8 mouse cellular contexts compared by ENCODE assay signal in genomic region chr7:65902471-65903180, GRCm38 (mm10). TPM values are rescaled to one million over a fixed set of nuclear protein-coding genes. Genes with fewer than 3 reads are reported as not detected.
DNase-seq lines count a peak whose midpoint lies in the region; ATAC-seq and TF ChIP-seq lines count a peak whose summit lies in the region.

No protein-coding gene starts in this region.

- H3K4me3 ChIP-seq in intestine, embryonic 16.5 days (ENCODE audit: low read length), result no peak overlapping the region
- H3K4me3 ChIP-seq in small intestine, adult 2 months (ENCODE audit: low read depth, low read length), result no peak overlapping the region

- intact Hi-C loops in gastrocnemius, postnatal 36 days (cut with DNase I), result no loop called here
- intact Hi-C loops in left cerebral cortex, postnatal 10 days (cut with DNase I), result no loop called here

- TF ChIP-seq CTCF in small intestine, adult 2 months (IDR thresholded peaks at IDR 0.05; ENCODE audit: extremely low read depth, insufficient read length, insufficient replicate concordance, low read depth, low read length), result no peak

- no peak overlapping the region for H3K9ac ChIP-seq in intestine, embryonic 16.5 days (ENCODE audit: low read depth, low read length)

- peak; percentile 85 for ATAC-seq in intestine, embryonic 16.5 days

- H3K4me2 ChIP-seq in intestine, embryonic 16.5 days (ENCODE audit: low read depth, low read length), result 0 out of 2 replicates have a peak overlapping the region, but pooled peaks have one; percentile 7

- peaks cover 6% of the 10 kb centered on the region; the same call in 1 of the 2 replicates for H3K4me1 ChIP-seq in intestine, embryonic 16.5 days (ENCODE audit: control insufficient read depth, insufficient read depth, low read length)
- H3K4me1 ChIP-seq in small intestine, adult 2 months (ENCODE audit: control insufficient read depth, insufficient read depth, insufficient read length, low read length), result peaks cover 3% of the 10 kb centered on the region; the same call in 1 of the 2 replicates

- no peaks in the 10 kb centered on the region for H3K36me3 ChIP-seq in intestine, embryonic 16.5 days (ENCODE audit: control insufficient read depth, insufficient read depth, low read length)
- H3K36me3 ChIP-seq in small intestine, adult 2 months (ENCODE audit: control insufficient read depth, insufficient read depth, low read length), result no peaks in the 10 kb centered on the region

- peak; percentile 80 for DNase-seq in adrenal gland, adult 8-10 months
- peak; percentile 27 to 48 for DNase-seq in cerebellum, postnatal 10 days
- peak; percentile 53 to 57 for DNase-seq in gastrocnemius, postnatal 36 days
- DNase-seq in left cerebral cortex, postnatal 10 days (ENCODE audit: extremely low spot score in 1 of 2, low spot score in 2 of 2), result peak; percentile 38 to 43
- peak; percentile 30 to 73 for DNase-seq in lung, postnatal 4 days
- no peak for DNase-seq in B cell, adult 2 months

- TF ChIP-seq POLR2A in small intestine, adult 2 months (IDR thresholded peaks at IDR 0.05; ENCODE audit: low read depth, low read length), result no peak

- H3K27ac ChIP-seq in intestine, embryonic 16.5 days (ENCODE audit: low read length), result peak overlapping the region; percentile 65
- peak overlapping the region; percentile 37 for H3K27ac ChIP-seq in small intestine, adult 2 months (ENCODE audit: insufficient read depth, low read depth, low read length)

- peaks cover 4% of the 10 kb centered on the region; the same call in 1 of the 2 replicates for H3K27me3 ChIP-seq in intestine, embryonic 16.5 days (replicated peaks; ENCODE audit: control insufficient read depth, insufficient read depth, low read length)
- no peaks in the 10 kb centered on the region for H3K27me3 ChIP-seq in small intestine, adult 2 months (ENCODE audit: control insufficient read depth, insufficient read depth, low read length)

- no peaks in the 10 kb centered on the region for H3K9me3 ChIP-seq in intestine, embryonic 16.5 days (ENCODE audit: control insufficient read depth, low read length)

- WGBS in intestine, embryonic 16.5 days, result 24% methylated on average over 13 of the region's 13 CpGs
- 45% methylated on average over 13 of the region's 13 CpGs for WGBS in small intestine, adult 2 months

RNA-seq across cellular contexts. Expression of gene Pcsk6, which starts 41.1 kb away (rescaled TPM):
- total RNA-seq in adrenal gland, adult 8-10 months (2022), result 10 to 100 TPM; 10.7 to 18.4 (median 14.7) TPM
- 10 to 100 TPM; 19.0 to 19.6 TPM for total RNA-seq in gastrocnemius, postnatal 36 days (2021)
- 2.2 and 2.3 TPM in 2 replicates for polyA plus RNA-seq in intestine, embryonic 16.5 days (2015; fragmentation: Nextera tagmentation; extraction: Ambion mirVana)
- total RNA-seq in left cerebral cortex, postnatal 10 days (2021), result 1 to 10 TPM; 7.6 to 7.7 TPM
- polyA plus RNA-seq in small intestine, adult 2 months (2012; rRNA removed), result 11.6 TPM in 2 replicates

Comparison
In these comparisons a context has a peak if more than half of its experiments do, and no peak if none do; other contexts are left out.
1. DNase-seq: peak in adrenal gland, adult 8-10 months (single experiment), cerebellum, postnatal 10 days (2 of 2), gastrocnemius, postnatal 36 days (2 of 2), left cerebral cortex, postnatal 10 days (2 of 2) and lung, postnatal 4 days (2 of 2); none in B cell, adult 2 months (0 of 2).